Mouse (Mus musculus) urinary bladder, adult 2 months (tissue): Measurements from ENCODE around the gene Nbeal2. TPM values are rescaled to one million over a fixed set of nuclear protein-coding genes. Genes with fewer than 3 reads are reported as not detected.
"Not testable (repeated sequence)": the region's sequence is repeated elsewhere in the genome, so short reads cannot be mapped to it uniquely, and the experiment has no call there.

Source experiments
- DNase-seq: peaks from one replicate; pipeline ENCODE4 v3.0.0; 2022; ENCODE audit warnings: low spot score
- polyA plus RNA-seq: library from polyadenylated mRNA; depleted of rRNA; stranded (reverse); fragments of >200 nt; gene quantifications from 2 replicates; pipeline ENCODE4 v1.2.3, GENCODE M21; 2012; rRNA removed

Gene Nbeal2
- polyA plus RNA-seq, result 42.8 and 59.9 TPM in 2 replicates

DNA sequence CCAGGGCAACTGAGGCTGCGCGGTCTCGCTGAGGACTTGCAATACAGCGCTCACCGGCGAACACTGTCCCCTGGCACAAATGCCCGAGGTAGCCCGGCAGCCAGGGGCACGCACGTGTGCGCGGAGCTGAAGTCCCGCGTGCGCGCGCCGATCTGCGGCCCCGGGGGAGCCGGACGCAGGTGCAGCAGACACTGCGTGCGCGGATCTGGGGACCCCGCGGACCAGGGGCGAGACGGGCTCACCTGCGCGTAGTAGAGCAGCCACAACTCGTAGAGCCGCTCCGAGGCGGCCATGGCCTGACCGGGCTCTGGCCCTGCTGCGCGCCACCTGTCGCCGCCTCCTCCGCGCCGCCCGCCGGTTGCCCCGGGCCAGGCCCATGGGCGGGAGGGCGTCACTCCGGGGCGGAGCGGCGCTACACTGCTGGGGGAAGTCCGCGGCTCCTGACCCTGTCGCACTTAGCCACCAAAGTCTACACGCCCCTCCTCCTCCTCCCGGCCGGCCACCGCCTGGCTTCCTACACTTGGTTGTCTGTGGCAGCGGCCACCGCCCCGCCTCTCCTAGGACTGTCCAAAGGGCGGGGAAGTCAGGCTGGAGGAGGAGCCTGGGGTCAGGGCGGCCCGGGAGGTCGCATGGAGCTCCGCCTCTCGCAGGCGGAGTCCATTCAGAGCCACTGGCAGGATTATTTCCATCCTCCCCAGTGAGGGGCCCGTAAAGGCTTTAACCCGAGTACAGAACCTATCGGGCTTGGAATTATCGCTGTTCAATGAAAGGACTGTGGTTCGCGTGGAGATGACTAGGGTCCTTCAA lies at the start of gene Nbeal2:
Gene Nbeal2, minus strand, starts transcription at position 507 of the 807 bp plus-strand sequence.
- DNase-seq, result peak; percentile 90

DNA sequence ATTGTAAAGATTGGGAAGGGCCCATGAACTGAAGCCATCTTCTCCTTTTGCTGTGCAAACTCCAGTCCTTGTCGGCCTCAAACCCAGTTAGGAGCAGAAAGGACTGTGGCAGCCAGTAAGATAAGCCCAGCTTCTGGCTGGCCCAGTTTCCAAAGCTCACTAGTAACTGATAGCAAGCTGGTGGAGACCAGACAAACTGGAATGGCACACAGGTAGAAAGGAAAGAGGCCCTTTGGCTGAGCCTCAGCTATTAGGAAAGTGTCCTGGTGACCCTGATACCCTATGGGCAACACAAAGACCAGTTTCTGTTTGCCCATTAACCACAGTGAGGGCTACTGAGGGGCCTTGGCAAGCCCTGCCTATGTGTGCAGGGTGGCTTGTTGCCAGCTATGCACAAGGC lies 48.9 kb upstream of the Nbeal2 start:
- no peak for DNase-seq

DNA sequence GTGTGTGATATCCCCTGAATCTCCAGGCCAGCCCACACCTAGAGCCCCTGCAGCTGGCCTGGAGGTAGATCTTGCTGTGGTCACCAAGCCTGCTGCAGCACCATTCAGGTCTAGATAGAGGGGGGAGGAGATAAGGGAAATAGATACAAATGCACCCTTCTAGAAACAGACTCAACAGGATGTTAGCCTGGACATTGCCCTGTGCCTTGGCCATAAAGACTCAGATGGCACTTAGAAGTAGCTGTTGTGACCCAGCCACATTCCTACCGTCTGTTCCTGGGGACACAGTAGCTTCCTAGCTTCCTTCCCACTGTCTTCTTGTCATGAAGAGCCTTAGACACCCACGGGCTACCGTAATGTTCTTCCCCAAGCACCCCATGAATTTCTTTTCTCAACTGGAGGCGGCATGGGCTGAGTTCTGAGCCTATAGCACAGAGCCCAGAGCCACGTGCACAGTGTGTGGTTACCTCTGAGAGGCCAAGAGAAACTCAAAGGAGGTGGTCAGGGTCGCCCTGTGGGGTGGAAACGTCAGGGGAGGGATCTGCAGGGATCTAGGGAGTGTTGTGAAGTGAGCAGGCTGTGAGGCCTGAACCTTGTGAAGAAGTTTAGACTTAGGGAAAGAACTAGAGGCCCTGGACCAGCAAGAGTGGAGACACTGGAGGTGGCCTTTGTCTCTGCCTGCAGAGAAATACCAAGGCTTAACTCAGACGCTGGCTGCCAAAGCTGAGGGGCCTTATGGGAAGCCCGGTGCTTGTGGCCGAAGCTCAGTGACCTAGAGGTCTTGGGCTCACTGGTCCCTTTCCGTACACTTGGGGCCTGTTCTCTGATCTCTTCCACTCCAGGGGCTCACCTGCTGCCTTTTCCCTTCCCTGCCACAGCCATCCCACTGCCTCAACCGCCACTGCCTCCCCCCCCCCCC lies 47.4 kb upstream of the Nbeal2 start:
- no peak for DNase-seq

DNA sequence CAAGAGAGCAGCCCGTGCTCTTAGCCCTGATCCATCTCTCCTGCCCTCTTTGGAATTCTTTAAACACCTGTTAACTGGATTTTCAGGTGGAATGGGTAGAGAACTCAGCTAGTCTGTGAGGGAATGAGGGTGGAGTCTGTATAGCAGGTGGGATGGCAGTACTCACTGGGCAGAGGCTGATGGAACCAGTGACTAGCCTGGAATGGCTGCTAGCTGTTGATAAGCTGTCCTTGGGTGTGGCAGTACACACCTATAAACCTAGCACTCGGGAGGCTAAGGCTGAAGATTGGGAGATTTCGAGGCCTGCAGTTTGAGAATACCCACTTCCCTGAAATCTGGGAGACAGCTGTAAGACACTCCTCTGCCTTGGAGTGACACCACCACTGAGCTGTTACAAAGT lies 45.6 kb upstream of the Nbeal2 start:
- no peak for DNase-seq

DNA sequence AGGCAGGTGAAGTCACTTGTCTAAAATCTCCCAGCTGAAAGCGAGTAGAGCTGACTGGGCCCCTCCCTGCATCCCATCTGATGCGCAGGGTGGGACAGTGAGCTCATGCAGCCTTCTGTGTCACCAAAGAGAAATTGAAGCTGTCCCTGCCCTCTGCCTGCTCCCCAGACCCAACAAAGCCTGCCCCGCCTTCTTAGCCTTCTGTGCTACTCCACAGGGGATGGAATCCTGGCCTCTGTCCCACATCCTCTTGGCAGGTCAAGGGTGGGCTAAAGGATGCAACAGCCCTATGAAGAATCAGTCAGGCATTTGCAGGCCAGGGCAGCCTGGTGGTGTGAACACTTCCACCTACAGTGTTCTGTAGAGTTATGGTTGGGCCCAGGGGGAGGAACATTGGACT lies 43.5 kb upstream of the Nbeal2 start:
- DNase-seq, result no peak

DNA sequence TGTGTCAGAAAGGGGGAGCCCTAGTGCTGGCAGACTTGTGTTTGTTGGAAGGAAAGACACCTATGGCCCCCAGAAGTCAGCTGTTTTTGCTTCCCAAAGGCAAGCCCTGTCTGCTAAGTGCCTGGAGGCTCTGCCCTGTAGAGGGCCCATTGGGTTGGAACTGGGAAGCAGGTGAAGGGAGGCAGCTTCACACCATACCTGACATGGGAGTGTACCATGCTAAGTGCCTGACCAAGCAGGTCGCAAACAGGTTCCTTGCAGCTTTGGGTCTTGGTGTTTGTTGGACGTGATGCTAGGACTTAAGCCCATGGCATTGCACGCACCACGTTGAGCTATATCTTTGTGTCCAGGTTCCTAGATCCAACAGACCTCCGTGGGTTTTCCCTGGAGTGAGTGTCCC lies 42.5 kb upstream of the Nbeal2 start:
- DNase-seq, result no peak

DNA sequence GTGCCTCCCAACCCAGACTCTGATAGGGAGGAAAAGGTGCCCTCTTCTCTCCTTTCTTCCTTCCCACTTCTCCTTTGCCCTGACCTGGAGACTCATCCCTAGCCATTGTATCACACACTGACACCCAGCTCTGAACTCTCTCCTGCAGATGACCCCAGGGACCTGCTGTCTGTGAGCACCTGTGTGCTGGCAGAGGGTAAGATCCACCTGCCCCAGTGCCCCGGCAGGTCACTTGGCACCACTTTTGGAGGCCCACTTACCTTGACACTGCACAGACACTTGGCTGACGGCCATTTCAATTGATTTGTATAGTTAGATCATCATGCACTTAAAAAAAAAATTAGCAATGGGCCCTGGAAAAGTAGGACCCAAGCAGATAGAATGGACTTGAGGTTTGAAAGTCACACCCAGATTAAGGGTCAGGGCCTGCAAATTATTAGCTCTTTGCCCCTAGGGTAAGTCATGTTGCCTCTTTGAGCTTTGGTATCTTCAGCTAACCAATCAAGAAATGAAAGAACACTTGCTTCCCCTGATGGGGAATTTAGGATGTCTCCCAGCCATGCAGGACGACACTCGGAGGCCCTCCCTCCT lies 41.3 kb upstream of the Nbeal2 start:
- no peak for DNase-seq

DNA sequence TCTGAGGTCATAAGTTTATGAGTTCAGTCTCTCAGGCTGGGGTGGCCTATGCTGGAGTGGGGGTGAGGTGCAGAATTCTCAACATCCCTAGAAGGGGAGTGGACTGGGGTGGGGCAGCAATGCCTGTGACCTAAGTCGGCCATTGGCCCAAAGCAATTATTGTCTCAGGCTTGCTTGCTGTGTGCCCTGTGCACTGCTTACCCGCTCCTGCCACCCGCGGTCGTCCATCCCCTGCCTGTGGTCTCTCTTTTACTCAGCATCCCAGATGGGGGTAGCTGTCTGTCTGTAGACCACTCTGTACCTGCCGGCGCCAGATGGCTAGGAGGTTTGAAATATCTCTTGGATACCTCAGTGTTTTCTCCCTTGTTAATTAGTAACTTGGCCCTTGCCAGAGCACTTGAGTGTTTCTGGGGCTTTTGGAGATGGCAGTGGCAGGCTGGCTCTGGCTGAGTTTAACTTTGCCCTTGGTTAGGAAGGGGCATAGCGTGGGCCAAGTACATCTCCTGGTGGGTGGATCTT lies 35.4 kb upstream of the Nbeal2 start:
- peak; percentile 51 for DNase-seq

DNA sequence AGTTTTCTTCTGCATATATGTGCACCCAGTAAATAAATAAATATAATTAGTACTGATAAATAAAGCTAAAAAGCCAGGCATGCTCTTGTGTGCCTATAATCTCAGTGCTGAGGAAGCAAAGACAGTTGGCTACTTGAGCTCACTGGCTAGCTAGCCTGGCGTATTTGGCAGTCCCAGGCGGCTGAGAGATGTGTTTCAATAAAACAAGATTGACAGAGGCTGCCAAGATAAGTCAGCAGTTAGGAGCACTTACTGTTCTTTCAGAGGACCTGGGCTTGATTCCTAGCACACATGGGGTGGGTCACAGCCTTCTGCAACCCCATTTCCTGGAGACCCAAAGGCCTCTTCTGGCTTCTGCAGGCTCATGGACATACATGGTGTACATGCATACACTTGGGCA lies 33.9 kb upstream of the Nbeal2 start:
- no peak for DNase-seq

DNA sequence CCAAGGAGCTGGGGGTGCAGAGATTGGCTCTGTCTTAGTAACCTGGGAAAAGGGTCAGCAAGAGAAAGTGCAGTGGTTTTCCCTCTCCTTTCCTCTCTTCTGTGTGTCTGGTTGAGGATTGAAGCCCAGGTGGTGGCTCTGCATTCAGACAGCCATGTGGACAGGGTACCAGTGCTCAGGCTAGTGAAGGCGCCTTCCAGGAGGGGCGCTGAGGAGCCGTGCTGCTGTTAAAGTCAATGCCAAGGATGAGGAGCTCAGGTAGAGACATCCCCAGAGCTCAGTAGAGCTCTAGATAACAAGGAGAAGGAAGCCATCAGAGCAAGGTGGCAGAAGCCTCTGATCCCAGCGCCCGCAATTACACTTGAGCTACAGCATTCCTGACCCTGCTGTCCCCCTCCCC lies 33.1 kb upstream of the Nbeal2 start:
- DNase-seq, result no peak

DNA sequence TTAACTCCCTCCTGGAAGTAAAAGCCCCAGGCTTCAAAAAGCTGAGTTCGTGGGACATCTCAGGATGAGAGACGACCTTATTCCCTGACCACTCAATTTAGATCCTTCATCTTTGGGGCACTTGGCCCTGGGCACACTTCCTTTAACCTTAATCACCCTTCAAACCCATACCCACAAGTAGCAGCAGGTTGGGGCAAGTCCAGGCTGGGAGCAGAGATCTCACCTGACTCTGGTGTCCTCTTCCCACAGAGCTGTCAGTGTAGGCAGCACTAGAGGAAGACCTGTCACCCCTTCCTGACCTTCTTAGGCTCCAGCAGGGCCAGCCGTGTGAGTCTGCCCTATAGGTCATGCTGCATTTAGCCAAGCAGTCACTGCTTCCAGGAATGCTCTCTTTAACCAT lies 32.5 kb upstream of the Nbeal2 start:
- no peak for DNase-seq

DNA sequence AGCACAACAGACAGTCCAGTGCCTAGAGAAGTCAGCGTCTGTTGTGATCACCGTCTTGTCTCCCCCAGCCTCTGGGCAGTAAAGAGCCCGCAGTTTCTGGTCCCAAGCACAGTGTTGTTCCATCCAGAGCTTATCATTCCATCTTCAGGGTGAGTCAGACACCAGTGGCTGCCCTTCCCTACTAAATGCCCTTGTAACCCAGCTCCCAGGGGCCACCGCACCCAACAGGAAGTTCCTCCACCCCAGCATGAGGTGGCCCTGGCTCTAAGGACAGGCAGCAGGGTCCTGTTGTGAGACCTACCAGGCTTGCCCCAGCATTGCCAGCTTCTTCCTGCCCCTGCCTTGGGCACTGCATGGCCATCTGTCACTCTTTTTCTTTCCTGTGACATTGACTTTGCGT lies 31.6 kb upstream of the Nbeal2 start:
- no peak for DNase-seq

DNA sequence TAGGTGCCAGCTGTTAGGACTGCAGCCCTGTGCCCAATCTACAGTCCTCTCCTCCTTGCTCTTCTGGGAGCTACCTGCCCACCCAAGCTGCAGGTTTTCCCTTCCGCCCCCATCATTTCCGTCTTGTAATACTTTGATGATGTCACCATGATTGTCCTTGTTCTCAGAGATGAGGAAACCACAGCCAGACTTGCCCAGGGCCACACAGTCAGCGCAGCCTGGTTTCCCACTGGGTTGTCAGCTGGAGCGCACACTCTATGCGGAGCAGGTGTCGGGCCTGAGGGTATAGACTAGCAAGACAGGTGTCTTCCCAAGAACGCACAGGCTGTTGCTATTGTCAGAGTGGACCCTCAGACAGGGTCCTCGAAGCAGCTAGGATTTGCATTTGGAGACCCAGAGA lies 31.2 kb upstream of the Nbeal2 start:
- no peak for DNase-seq

DNA sequence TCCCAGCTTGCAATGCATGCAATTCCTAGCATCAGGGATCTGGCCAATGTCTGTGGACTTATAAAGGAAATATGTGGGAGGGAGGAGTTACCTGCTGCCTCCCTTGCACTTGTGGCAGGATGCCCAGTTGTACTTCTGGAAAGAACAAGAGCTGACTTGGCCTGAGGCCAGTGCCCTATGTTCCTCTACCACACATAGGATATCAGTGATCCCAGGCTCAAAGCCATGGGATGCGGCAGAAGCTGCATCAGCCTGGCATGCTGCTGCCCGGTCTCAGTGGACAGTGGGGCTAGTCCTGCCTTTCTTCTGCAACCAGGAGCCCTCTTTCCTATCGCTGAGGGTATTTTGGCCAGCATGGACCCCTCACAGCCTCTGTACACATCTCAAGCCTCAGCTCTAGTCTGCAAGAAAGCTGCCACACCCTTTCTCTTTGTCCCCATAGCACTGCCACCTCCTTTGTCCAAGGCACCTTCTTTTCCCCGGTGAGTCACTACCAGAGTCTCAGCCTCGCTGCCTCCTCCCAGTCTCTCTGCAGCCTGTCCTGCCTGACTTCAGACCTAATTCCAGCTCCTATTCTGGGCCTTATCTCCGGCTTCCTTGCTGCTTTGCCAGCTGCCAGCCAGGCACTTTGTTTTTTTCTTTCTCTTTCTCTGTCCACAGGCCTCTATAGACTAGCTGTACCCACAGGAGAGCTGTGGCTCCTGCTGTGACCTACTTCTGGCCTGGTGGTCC lies 30.3 kb upstream of the Nbeal2 start:
- DNase-seq, result peak; percentile 51

DNA sequence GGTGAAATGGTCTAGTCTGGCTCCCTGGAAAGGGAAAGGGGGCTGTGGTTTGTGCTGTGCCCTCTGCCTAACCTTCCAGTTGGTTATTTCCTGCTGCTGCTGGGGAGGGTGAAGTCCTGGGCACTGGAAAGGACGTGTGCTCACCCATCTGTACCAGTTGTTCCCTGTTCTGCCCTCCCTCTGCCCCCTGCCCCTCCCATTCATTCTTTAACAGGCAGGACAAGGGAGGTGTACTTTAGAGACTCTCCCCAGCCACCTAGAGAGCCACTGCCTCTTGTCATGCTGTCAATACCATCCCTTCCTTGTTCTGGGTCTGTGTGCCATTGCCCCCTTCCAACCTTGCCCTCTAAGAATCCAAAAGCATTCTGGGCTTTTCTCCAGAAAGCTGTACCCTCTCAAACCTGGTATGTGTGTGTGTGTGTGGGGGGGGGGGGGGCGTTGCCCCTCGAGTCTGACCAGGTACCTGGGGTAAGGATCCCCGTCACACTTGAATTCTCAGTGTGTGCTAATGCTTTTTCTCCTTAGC lies 29.7 kb upstream of the Nbeal2 start:
- DNase-seq, result no peak

DNA sequence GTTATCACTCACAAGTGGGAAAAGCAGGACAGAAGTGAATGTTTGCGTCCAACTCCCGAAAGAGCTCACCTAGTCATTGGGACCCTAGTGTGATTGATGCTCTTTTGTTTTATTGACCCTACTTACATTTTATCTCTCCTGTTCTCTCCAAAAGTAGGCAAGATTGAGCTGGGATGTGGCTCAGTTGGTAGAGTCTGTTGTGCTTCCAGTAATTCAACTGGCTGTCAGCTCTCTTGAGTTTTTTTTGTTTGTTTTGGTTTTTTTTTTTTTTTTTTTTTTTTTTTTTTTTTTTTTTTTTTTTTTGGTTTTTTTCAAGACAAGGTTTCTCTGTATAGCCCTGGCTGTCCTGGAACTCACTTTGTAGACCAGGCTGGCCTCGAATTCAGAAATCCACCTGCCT lies 28.7 kb upstream of the Nbeal2 start:
- DNase-seq, result not testable (repeated sequence)

DNA sequence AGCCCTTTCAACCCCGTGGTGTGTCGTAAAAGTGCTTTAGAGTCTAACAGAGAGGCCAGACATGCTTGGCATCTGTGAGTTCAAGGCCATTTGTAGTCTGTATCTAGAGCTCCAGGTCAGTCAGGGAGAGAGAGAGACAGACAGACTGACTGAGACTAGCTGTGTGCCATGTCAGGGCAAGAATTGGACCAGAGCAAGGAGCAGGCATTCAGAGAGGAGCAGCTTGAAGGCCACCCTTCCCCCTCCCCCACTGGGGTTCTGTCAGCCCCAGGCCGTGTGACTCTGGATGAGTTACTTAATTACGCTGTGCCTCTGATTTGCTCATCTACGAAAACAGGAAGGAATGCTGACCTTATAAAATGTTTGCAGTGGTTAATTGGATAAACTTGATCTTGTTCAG lies 28.3 kb upstream of the Nbeal2 start:
- no peak for DNase-seq

DNA sequence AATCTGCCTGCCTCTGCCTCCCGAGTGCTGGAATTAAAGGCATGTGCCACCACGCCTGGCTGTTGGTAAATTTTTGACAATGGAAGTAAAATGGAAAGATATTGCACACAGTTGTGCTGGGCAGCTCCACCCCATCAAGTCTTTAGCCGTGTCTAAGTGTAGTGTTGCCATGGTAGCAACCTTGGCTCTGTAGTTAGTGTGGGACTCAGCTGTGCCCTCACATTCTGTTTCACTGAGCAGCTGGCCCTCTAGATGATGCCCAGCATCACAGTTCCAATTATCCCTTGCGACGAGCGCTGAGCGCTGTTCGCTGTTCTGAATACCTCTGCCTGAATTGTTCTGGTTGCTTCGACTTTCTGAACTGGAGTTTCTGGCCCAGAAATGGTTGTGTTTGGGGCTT lies 27.9 kb upstream of the Nbeal2 start:
- DNase-seq, result no peak

DNA sequence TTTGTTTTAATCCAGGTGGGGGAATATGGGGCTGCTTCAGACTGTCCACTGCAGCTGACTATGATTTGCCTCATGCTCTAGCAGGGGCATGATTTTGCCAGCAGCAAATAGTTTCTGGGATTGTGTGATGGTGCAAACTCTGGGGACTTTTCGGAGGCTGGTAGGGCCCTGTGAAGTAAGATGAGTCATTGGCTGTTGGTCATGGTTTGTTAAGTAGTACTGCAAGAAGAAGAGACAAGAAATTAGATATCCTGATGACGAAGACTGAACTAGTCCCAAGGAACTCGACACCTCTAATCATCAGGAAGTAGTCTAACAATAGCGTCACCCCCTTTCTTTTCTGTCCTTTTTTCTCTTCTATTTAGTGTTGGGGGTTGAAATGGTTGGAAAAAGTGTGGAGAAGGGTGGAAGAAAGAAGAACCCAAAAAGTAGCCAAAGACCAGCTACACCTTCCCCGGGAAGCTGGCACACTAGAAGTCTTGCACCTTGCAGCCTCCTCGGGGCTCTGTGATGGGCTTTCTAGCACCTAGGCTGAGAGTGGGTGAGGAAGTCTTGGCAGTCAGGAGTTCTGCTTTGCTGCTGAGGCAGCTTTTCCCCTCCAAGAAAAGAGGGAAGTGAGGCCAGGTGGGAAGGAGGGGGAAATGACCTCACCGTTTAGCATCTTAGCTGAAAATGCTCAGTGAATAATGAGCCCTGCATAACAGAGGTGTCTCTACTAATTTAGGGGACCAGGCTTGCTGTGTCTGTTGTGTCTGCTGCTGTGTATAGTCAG lies 27.0 kb upstream of the Nbeal2 start:
- DNase-seq, result no peak

DNA sequence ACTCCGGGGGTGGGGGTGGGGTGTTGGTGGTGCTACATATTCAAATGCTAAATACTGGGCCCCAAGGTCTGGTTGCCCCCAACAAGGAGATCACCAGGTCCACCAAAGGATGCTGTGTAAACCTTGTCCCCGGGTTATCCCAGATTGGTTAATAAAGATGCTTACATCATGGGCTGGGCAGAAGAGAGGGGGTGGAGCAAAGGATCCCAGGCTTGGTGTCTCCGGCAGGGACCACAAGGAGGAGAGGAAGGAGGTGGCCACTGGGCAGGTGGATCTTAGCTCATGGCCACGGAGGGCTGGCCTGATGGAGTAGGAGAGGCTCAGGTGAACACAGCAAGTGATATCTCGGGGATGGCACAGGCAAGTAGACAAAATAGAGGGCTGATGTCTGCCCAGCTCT lies 24.9 kb upstream of the Nbeal2 start:
- DNase-seq, result no peak

DNA sequence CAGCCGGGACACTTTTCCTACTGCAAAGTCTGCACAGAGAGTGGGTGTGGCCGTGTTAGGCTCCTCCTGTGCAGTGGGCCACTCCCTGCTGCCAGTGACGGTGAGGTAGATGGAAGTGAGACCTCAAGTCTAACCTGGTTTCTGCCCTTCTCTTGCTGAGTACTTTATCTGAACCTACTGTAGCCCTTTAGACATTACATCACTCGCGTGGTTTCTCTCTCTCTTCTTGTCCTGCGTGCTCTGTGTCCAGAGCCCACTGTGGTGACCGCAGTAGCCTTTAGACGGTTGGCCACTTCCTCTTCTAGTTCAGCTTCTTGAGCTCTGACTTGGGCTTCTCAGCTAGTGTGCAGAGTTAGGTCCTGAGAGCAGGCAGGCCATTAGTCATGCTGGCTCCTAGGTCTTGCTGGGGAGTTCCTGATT lies 22.5 kb upstream of the Nbeal2 start:
- DNase-seq, result no peak
